Mouse (Mus musculus) heart, postnatal 0 days (tissue): Measurements from ENCODE around the gene Atp6v1g1. TPM values are rescaled to one million over a fixed set of nuclear protein-coding genes. Genes with fewer than 3 reads are reported as not detected.

Experiments used
- ATAC-seq: fragments of 200-750 bp; cut with Nextera tagmentation; 2 replicates; pipeline ENCODE4 v1.8.0; 2017; ENCODE audit warnings: low read depth, moderate number of reproducible peaks, moderate library complexity; ENCODE audit not compliant: insufficient read depth
- DNase-seq: peaks from one replicate; pipeline ENCODE4 v3.0.0-alpha.2; 2016; ENCODE audit warnings: low spot score
- H3K27ac ChIP-seq: fragments of 300-500 bp; sonication (generic); 2 replicates; pipeline ENCODE4 v1.5.1; 2014; ENCODE audit warnings: low read depth, mild to moderate bottlenecking
- H3K27me3 ChIP-seq: fragments of 300-500 bp; sonication (generic); 2 replicates; pipeline ENCODE4 v1.6.1; 2014; ENCODE audit warnings: low read length, mixed read lengths; ENCODE audit not compliant: control insufficient read depth, insufficient read depth
- H3K36me3 ChIP-seq: fragments of 300-500 bp; sonication (generic); replicated peaks from 2 replicates; pipeline ENCODE4 v1.6.1; 2014; ENCODE audit warnings: low read length, mixed read lengths; ENCODE audit not compliant: control insufficient read depth, insufficient read depth
- H3K4me1 ChIP-seq: fragments of 300-500 bp; sonication (generic); 2 replicates; pipeline ENCODE4 v1.6.1; 2014; ENCODE audit warnings: antibody characterized with exemption; ENCODE audit not compliant: control insufficient read depth, insufficient read depth
- H3K4me2 ChIP-seq: fragments of 300-500 bp; sonication (generic); 2 replicates; pipeline ENCODE4 v1.6.1; 2014; ENCODE audit warnings: low read depth, mild to moderate bottlenecking, low read length, moderate library complexity
- H3K4me3 ChIP-seq: fragments of 300-500 bp; sonication (generic); 2 replicates; pipeline ENCODE4 v1.5.1; 2014; ENCODE audit warnings: low read depth, low read length
- H3K9ac ChIP-seq: fragments of 300-500 bp; sonication (generic); replicated peaks from 2 replicates; pipeline ENCODE4 v1.6.1; 2014; ENCODE audit warnings: low read depth, low read length, mixed read lengths
- H3K9me3 ChIP-seq: fragments of 300-500 bp; sonication (generic); replicated peaks from 2 replicates; pipeline ENCODE4 v1.6.1; 2016; ENCODE audit warnings: low read length; ENCODE audit not compliant: control insufficient read depth
- CTCF ChIP-seq: IDR thresholded peaks from 2 replicates; pipeline ENCODE4 v1.5.1; 2016; ENCODE audit warnings: antibody characterized with exemption, control low read depth, low read depth
- EP300 ChIP-seq: IDR thresholded peaks from 2 replicates; pipeline ENCODE4 v1.6.1; 2016; ENCODE audit warnings: antibody characterized with exemption, low read depth
- WGBS: fragments of 180-500 bp; shearing (Covaris S2); extraction: QIAGEN DNeasy Blood & Tissue Kit; methylation state at CpG from one replicate; pipeline ENCODE4 v1.1.7; 2014; 5-methylcytosine and 5-hydroxymethylcytosine counted together
- polyA plus RNA-seq: library from polyadenylated mRNA; unstranded; fragments of >200 nt; fragmentation: Nextera tagmentation; extraction: Ambion mirVana; gene quantifications from 2 replicates; pipeline ENCODE4 v1.2.1, GENCODE M21; 2015
- total RNA-seq: library from RNA; depleted of rRNA; stranded (reverse); fragments of >200 nt; gene quantifications from 2 replicates; pipeline ENCODE4 v1.2.3, GENCODE M21; 2014; ENCODE audit warnings: low replicate concordance

Gene Atp6v1g1
- total and polyA plus RNA-seq, 2 experiments from 2014 or later, result 148 to 279 TPM

DNA sequence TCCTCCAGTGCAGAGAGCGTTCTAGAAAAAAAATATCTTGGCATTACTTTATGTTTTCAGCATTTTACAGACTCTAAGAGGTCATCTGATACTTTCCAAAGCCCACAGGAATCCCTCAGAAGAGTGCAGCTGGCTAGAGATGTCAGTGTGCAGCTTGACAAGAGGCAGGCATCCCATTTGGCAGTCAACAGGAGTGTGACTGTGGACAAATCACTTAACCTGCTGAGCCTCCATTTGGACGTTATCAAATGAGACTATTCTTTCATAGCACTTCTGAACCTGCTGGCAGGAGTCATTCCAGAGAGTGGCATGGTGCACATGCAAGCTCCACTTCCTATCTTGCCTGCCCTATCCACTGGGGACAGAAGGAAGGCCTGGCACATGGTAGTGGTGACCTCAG lies 2.4 kb upstream of the Atp6v1g1 start:
- TF ChIP-seq CTCF, result no peak
- TF ChIP-seq EP300, result peak; percentile 58; the same call in 1 of the 2 replicates
- H3K9ac ChIP-seq, result no peak overlapping the region
- no peaks in the 10 kb centered on the region for H3K36me3 ChIP-seq
- no peaks in the 10 kb centered on the region for H3K9me3 ChIP-seq
- WGBS, result 6% methylated on average over 2 of the region's 2 CpGs
- peaks cover 39% of the 10 kb centered on the region for H3K4me1 ChIP-seq
- DNase-seq (peak; percentile 87), ATAC-seq (peak; percentile 69)
- H3K4me3 ChIP-seq, result no peak overlapping the region
- peak overlapping the region; percentile 85 for H3K27ac ChIP-seq
- no peak overlapping the region for H3K4me2 ChIP-seq
- H3K27me3 ChIP-seq, result no peaks in the 10 kb centered on the region

DNA sequence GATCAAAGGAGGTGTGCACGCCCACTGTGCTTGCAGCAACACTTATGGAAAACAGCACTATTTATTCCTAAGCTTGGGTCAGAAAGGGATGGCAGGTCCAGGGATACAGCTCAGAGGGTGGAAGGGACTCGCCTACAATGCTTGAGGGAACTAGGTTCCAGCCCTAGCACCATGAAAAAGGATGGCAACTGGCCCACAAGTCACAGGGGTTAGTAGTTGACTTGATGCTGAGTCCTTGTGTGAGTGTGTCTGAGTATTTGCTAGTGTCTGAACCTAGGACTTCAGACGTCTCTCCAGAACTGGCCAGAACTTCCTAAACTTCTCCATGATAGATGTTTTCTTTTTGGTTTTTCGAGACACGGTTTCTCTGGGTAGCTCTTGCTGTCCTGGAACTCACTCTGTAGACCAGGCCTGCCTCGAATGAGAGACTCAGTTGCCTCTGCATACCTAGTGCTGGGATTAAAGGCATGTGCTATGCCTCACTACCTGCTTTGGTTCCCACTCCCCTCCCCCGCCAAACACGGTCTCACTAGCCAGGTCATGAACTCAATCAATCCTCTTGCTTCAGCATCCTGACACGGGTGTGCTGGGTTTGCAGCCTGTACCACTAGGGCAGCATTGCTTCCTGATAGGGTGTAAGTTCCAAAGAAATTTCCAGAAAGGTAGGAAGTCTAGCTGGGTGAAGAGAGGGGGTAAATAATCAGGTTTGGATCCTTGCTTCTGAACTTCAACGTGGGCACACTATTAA lies 652 bp upstream of the Atp6v1g1 start:
- Histone ChIP-seq H3K27me3 (no peaks in the 10 kb centered on the region), H3K4me2 (peak overlapping the region; percentile 50), H3K4me1 (peaks cover 40% of the 10 kb centered on the region), H3K9ac (no peak overlapping the region), H3K4me3 (peak overlapping the region; percentile 94), H3K36me3 (peaks cover 6% of the 10 kb centered on the region), H3K9me3 (no peaks in the 10 kb centered on the region), H3K27ac (peak overlapping the region; percentile 79)
- ATAC-seq (peak; percentile 6), DNase-seq (no peak)
- whole genome bisulfite sequencing, result 62% methylated on average over 10 of the region's 10 CpGs
- peak; percentile 5; the same call in 1 of the 2 replicates for TF ChIP-seq CTCF
- TF ChIP-seq EP300, result no peak

DNA sequence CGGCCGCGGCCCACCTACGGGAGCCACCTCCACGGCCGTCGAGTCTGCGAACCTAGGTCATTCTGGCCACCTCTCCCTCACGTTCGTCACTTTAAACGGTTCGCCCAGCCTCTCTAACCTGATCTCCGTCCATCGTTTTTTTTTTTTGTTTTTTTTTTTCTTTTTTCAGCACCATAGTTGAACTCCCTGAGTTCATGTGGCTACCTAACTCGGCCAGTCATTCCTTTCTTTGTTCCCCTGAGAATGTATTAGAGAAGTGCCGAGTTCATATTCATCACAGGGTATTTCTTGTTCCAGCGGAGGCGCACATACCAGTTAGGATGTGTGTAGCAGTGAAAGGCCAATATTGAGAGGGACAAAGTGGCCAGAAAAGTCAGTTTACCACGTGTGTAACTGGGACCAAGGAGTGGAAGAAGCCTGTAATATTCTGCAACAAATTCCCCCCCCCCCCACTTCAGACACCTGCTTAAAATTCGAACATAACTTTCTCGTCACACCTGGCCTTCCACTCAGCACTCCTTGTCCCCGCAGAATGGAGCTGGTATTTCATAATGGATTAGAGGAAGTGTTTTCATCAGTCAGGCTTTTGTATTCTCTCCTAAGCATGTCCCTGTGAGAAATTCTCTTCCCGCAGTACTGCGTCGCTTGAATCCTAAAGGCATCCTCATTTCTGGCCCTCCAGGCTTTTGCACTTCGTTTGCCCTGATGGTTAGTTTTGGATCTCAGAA lies 823 bp downstream of the Atp6v1g1 start:
- Histone ChIP-seq H3K9ac (peak overlapping the region; percentile 94), H3K27ac (peak overlapping the region; percentile 93), H3K4me3 (peak overlapping the region; percentile 94), H3K4me2 (peak overlapping the region; percentile 76), H3K27me3 (no peaks in the 10 kb centered on the region), H3K36me3 (peaks cover 15% of the 10 kb centered on the region), H3K4me1 (peaks cover 40% of the 10 kb centered on the region), H3K9me3 (no peaks in the 10 kb centered on the region)
- TF ChIP-seq CTCF (no peak), EP300 (no peak)
- ATAC-seq, result no peak; the same call in 1 of the 2 replicates
- 14% methylated on average over 26 of the region's 26 CpGs for WGBS
- DNase-seq, result no peak

- 76% methylated on average over 6 of the region's 6 CpGs for whole genome bisulfite sequencing
- Histone ChIP-seq H3K36me3 (peaks cover 26% of the 10 kb centered on the region), H3K4me3 (no peak overlapping the region), H3K4me1 (peaks cover 35% of the 10 kb centered on the region), H3K27ac (no peak overlapping the region), H3K4me2 (peak overlapping the region; percentile 76), H3K27me3 (no peaks in the 10 kb centered on the region), H3K9me3 (no peaks in the 10 kb centered on the region), H3K9ac (no peak overlapping the region; the same call in 1 of the 2 replicates)
- TF ChIP-seq EP300 (no peak), CTCF (no peak)
- DNase-seq (no peak), ATAC-seq (no peak)
Measured at GRCm38 (mm10) chr4:63546441-63547055, 2.0 kb downstream of the Atp6v1g1 start.

DNA sequence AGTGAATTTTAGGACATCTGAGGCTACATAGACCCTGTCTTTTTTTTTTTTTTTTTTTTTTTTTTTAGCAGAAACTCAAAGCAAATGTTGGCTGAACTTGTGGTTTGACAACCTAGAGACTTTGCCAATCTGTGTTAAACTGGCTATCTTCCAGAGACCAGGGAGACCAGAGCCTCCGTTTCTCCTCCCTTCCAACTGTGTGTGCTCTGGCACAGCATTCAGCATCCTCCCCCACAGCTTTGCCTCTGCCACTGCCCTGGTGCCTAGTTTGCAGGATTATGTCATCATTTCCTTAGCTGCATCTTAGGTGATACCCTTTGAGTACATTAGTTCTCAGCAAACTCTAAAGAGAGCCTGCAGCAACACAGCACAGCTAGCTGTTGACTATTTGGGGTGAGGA lies 3.2 kb downstream of the Atp6v1g1 start:
- no peaks in the 10 kb centered on the region for H3K27me3 ChIP-seq
- H3K27ac ChIP-seq, result no peak overlapping the region
- peaks cover 30% of the 10 kb centered on the region for H3K4me1 ChIP-seq
- TF ChIP-seq CTCF (no peak), EP300 (no peak)
- no peak overlapping the region for H3K4me3 ChIP-seq
- H3K9ac ChIP-seq, result no peak overlapping the region
- H3K4me2 ChIP-seq, result no peak overlapping the region
- 20% methylated on average over 1 of the region's 1 CpGs for WGBS
- DNase-seq (no peak), ATAC-seq (no peak)
- no peaks in the 10 kb centered on the region for H3K9me3 ChIP-seq
- peaks cover 38% of the 10 kb centered on the region for H3K36me3 ChIP-seq
